Mouse (Mus musculus) ES-E14 (cell line): Measurements from ENCODE around the gene Slc2a9.

Experiments used
- CHD2 ChIP-seq: IDR thresholded peaks from 2 replicates; pipeline ENCODE4 v1.6.1; 2014; ENCODE audit warnings: mild to moderate bottlenecking, low read depth, low read length, inconsistent platforms
- MAFK ChIP-seq: IDR thresholded peaks from 2 replicates; pipeline ENCODE4 v1.6.1; 2014; ENCODE audit warnings: mild to moderate bottlenecking, low read depth, low read length, inconsistent platforms; ENCODE audit not compliant: insufficient read depth
- ZC3H11A ChIP-seq: IDR thresholded peaks from 2 replicates; pipeline ENCODE4 v1.6.1; 2012; ENCODE audit warnings: low read depth, mild to moderate bottlenecking, inconsistent platforms, low read length, borderline replicate concordance
- ZNF384 ChIP-seq: IDR thresholded peaks from 2 replicates; pipeline ENCODE4 v1.6.1; 2012; ENCODE audit warnings: low read depth, low read length, inconsistent platforms

- no peak for TF ChIP-seq CHD2
- TF ChIP-seq MAFK: no peak
- no peak for TF ChIP-seq ZC3H11A
- no peak for TF ChIP-seq ZNF384
Observed at GRCm38 (mm10) chr5:38418799-38419198, 84.1 kb downstream of the Slc2a9 start.
